Mouse (Mus musculus) lung, adult 2 months (tissue): ENCODE data around the gene Kcnip3.

Experiments
- CTCF ChIP-seq: fragments of 200-500 bp; IDR thresholded peaks from 2 replicates; pipeline ENCODE4 v1.5.1; 2011; ENCODE audit warnings: mild to moderate bottlenecking, low read length, control low read depth; ENCODE audit not compliant: insufficient read depth
- POLR2A ChIP-seq: fragments of 200-500 bp; IDR thresholded peaks from 2 replicates; pipeline ENCODE4 v1.6.1; 2011; ENCODE audit warnings: low read depth, mild to moderate bottlenecking, control low read depth, low read length, borderline replicate concordance; ENCODE audit errors: extremely low read depth

- no peak for TF ChIP-seq CTCF
- no peak for TF ChIP-seq POLR2A
Observed at GRCm38 (mm10) chr2:127541185-127541584, 19.3 kb upstream of the Kcnip3 start, which contains the start of gene Prom2.
